Mouse (Mus musculus): ENCODE data around the gene Wdr46.

Wdr46 gene

GRCm38 (mm10) chr17:33911813-33912414, 28.5 kb upstream of the Wdr46 start:
- DNase-seq (ENCODE audit: low read depth): no peak

GRCm38 (mm10) chr17:33913264-33913663, 27.2 kb upstream of the Wdr46 start:
- DNase-seq (ENCODE audit: low read depth): no peak

GRCm38 (mm10) chr17:33913905-33914304, 26.6 kb upstream of the Wdr46 start:
- DNase-seq (ENCODE audit: low read depth): no peak

GRCm38 (mm10) chr17:33914969-33915391, 25.5 kb upstream of the Wdr46 start:
- peak; percentile 59 for DNase-seq (ENCODE audit: low read depth)

- DNase-seq (ENCODE audit: low read depth): peak; percentile 100
Observed at GRCm38 (mm10) chr17:33915671-33916250, 24.7 kb upstream of the Wdr46 start, which contains the start of the genes Tapbp and Zbtb22. Gene Tapbp (plus strand): TSS chr17:33915899. Gene Zbtb22 (plus strand): TSS chr17:33915904.

GRCm38 (mm10) chr17:33916294-33916693, 24.2 kb upstream of the Wdr46 start:
- no peak for DNase-seq (ENCODE audit: low read depth)

GRCm38 (mm10) chr17:33916847-33917655, 23.4 kb upstream of the Wdr46 start:
- DNase-seq (ENCODE audit: low read depth): no peak

- no peak for DNase-seq (ENCODE audit: low read depth)
Observed at GRCm38 (mm10) chr17:33917656-33918292, 22.7 kb upstream of the Wdr46 start.

GRCm38 (mm10) chr17:33918293-33919203, 21.9 kb upstream of the Wdr46 start:
- DNase-seq (ENCODE audit: low read depth): no peak

GRCm38 (mm10) chr17:33919351-33920281, 20.8 kb upstream of the Wdr46 start:
- DNase-seq (ENCODE audit: low read depth): peak; percentile 96

GRCm38 (mm10) chr17:33920282-33921097, 20.0 kb upstream of the Wdr46 start:
- DNase-seq (ENCODE audit: low read depth): peak; percentile 92

GRCm38 (mm10) chr17:33921361-33921760, 19.1 kb upstream of the Wdr46 start:
- DNase-seq (ENCODE audit: low read depth): no peak

GRCm38 (mm10) chr17:33924577-33925283, 15.7 kb upstream of the Wdr46 start:
- DNase-seq (ENCODE audit: low read depth): peak; percentile 74

- no peak for DNase-seq (ENCODE audit: low read depth)
Observed at GRCm38 (mm10) chr17:33925406-33926116, 14.9 kb upstream of the Wdr46 start.

- DNase-seq (ENCODE audit: low read depth): no peak
Observed at GRCm38 (mm10) chr17:33926207-33926932, 14.1 kb upstream of the Wdr46 start.

- DNase-seq (ENCODE audit: low read depth): no peak
Observed at GRCm38 (mm10) chr17:33928251-33928947, 12.1 kb upstream of the Wdr46 start.

Measured in 416B (cell line).